Mouse (Mus musculus) gastrocnemius, adult 2 months (tissue): Measurements from ENCODE around the gene Camp. TPM values are rescaled to one million over a fixed set of nuclear protein-coding genes. Genes with fewer than 3 reads are reported as not detected.
A peak's percentile ranks its signal among the peaks of the same experiment; 100 is the strongest.

Experiments used
- DNase-seq: peaks from one replicate; pipeline ENCODE4 v3.0.0; 2022
- H3K27ac ChIP-seq: fragments of 200-600 bp; 2 replicates; pipeline ENCODE4 v1.8.1; 2022; ENCODE audit warnings: mild to moderate bottlenecking
- H3K4me3 ChIP-seq: fragments of 200-600 bp; 2 replicates; pipeline ENCODE4 v1.8.1; 2022; ENCODE audit warnings: mild to moderate bottlenecking, moderate library complexity
- CTCF ChIP-seq: fragments of 200-600 bp; IDR thresholded peaks from 2 replicates; pipeline ENCODE4 v1.8.1; 2022; ENCODE audit warnings: antibody characterized with exemption, mild to moderate bottlenecking, moderate library complexity
- intact Hi-C: fragments of 180-260 bp; cut with DNase I; formaldehyde crosslinking; loops from one replicate; pipeline ENCODE4 v1.15.1; 2025
- total RNA-seq, 2 experiments: library from RNA; stranded (reverse); gene quantifications; 2 replicates each; pipeline ENCODE4 v1.2.3; 2021

Gene Camp
- total RNA-seq, 2 experiments from 2014 or later: not detected

DNA sequence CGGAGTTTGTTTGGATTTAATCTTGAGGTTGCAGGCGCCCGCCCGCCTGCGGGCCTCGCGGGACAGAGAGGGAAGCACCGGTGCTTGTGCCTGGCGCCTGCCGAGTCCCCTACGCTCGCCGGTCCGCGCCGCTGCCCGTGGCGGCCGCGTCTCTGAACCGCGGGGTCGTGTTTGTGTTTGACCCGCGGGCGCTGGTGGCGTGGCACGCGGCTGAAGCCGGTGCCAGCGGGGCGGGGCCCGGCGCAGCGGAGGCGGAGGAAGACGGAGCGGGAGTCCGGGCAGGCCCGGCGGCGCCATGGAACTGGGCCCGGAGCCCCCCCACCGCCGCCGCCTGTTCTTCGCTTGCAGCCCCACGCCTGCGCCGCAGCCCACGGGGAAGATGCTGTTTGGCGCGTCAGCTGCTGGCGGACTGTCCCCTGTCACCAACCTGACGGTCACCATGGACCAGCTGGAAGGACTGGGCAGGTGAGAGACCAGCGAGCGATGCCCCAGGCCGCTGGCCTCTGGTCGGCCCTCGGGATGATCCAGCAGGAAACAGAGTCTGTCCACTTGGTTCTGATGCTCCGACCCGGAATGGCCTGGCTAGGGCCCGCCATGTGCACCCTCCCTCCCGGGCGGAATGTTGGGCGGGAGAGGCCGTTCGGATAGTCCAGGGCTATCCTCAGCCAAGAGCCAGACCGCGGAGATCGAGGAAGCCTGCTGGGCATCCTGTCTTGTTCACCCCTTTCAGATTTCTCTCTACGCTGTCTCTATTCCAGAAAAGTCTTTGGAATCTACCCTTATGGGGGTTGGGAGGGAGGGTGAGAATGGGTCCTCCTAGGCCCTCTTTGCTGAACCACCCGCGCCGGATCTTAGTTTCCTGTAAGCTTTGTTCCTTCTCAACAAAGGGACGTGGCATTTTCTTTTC is 26.5 kb upstream of the Camp start:
- H3K27ac ChIP-seq: peak overlapping the region; percentile 87
- peak; percentile 84 for DNase-seq
- H3K4me3 ChIP-seq: peak overlapping the region; percentile 86
- TF ChIP-seq CTCF: no peak
- intact Hi-C loops: no loop called here

DNA sequence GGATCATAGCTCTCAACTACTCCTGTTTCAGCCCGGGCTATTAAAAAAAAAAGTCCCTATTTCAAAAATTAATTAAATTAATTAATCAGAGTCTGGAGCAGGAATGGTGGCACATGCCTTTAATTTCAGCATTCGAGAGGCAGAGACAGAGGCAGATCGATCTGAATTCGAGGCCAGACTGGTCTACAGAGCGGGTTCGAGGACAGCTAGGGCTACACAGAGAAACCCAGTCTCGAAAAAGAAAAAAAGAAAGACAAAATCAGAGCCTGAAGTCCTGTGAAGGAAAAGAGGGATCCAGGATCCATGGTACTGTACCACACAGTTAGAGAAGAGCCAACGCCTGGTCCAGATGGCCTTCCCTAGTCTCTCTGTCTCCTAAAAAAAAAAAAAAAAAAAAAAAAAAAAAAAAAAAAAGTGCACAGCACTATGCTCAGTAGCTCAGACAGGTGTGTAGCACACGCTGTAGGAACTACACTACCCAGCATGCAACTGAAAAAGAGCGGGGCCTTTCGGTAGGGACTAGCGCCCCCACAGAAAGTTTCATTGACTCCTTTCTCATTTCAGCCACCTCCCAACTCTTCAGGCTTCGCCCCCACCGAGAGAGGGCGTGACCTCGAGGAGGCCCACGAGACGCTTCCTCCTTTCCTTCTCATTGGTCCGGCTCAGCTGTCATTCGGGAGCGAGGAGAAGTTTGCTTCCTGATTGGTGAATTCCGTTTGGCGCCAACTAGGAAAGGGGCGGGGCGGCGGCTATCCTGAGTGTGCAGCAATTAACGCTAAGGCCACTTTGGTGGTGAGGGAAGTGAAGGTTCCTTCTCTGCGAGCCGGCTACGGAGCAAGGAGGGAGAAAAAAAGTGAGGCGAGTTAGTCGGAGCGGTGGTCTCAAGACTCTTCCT is 25.6 kb upstream of the Camp start, which contains the start of gene Cdc25a:
Gene Cdc25a, plus strand, starts transcription at position 783 of the 895 bp plus-strand sequence.
- peak within 1 kb of the TSS; percentile 87 for H3K27ac ChIP-seq
- DNase-seq: peak; percentile 98
- peak within 1 kb of the TSS; percentile 86 for H3K4me3 ChIP-seq
- intact Hi-C loops: no loop called here
- TF ChIP-seq CTCF: peak; percentile 63

DNA sequence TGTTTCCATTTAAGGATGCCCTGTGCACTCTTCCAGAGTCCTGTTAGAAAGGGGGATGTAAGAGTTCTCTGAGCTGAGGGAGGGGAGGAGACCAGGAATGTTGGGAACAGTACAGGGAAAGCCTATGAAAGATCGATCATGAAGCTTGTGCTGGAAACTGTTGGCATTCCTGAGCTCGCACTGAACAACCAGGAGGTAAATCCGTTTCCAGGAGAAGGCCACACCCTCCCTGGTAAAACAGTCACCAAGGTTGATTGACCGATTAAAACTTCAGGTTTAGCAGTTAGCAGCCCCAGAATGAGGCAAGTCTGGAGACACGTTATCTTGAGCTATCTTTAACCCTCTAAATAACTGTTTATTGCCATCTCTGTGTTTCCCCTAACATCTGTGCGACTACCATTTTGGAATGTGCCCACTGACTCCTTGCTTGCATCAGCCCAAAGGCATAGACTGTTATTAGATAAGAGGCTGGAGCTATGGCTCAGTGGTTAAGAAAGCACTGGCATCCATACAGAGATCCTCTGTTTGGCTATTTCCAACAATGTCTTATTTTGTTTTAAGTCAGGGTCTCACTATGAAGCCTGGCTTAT is 21.7 kb upstream of the Camp start:
- intact Hi-C loops: no loop called here
- DNase-seq: no peak
- H3K4me3 ChIP-seq: no peak overlapping the region
- H3K27ac ChIP-seq: no peak overlapping the region
- no peak for TF ChIP-seq CTCF

DNA sequence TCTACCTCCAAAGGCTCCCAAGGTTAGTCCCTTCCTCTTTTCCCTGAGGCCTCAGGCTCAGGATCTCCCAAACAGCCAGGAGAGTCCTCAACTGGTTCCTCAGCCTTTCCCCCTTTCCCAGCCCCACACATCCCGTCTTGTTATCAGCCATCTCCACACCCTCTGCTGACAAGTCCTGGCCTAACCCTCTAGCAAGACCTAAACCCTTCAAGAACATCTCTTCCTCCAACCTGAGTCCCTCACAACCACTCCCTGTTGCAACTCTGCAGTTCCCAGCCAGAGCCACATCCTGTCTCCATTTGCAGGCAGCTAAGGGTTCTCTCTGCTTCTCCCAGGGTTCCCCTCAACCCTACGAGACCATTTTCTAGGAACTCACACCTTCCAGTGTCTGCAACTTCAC is 16.8 kb upstream of the Camp start:
- H3K4me3 ChIP-seq: no peak overlapping the region
- DNase-seq: no peak
- TF ChIP-seq CTCF: no peak
- H3K27ac ChIP-seq: no peak overlapping the region
- intact Hi-C loops: no loop called here

DNA sequence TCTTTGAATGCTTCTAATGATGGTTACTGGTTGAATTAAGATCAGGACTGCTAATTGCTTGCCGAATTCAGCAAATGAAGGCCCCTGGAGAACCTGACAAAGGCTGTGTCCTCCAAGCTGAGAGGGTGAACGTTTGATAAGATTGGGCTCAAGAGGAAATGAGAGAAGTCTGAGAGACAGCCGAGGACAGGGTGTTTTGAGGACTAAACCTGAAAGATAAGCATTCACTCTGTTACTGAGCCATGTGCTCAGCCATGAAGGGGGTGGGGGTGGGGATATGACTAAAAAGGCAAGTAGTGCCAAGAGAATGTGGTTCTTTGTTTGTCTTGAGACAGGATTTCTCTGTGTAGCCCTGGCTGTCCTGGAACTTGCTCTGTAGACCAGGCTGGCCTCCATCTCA is 13.7 kb upstream of the Camp start:
- TF ChIP-seq CTCF: no peak
- no peak overlapping the region for H3K4me3 ChIP-seq
- H3K27ac ChIP-seq: no peak overlapping the region
- intact Hi-C loops: no loop called here
- DNase-seq: no peak

DNA sequence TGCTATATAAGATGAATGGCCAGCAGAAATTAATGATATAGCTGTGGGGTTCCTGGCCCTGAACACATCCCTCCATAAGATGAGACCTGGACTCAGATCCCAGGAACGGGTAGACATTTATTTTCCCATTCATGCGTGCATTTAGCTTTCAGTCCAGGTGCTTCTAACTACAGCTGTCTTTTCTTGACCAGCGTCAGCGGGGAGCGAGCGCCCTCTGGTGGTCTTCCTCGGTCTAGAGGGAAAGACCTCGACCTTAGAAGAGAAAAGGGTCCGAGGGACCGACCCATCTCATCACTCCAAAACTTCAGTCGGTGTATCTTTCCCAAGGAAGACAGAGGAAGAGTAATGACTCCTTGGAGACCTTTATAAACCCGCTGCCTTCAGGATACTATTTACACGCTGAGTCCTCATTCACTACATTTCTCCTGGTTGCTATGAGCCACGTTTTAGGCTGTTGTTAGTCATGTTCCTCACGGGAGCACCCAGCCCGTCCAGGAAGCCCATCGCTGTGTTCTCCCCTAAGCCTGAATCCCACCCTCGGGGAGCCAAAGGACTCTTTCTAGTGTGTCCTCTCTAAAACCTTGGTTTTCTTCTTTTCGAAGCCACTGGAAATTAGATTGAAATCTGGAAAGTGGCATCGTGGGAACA is 13.1 kb upstream of the Camp start:
- peak; percentile 99 for TF ChIP-seq CTCF
- DNase-seq: peak; percentile 80
- Histone ChIP-seq H3K4me3 (peak overlapping the region; percentile 21; the same call in 1 of the 2 replicates), H3K27ac (no peak overlapping the region)
- intact Hi-C loops: no loop called here

DNA sequence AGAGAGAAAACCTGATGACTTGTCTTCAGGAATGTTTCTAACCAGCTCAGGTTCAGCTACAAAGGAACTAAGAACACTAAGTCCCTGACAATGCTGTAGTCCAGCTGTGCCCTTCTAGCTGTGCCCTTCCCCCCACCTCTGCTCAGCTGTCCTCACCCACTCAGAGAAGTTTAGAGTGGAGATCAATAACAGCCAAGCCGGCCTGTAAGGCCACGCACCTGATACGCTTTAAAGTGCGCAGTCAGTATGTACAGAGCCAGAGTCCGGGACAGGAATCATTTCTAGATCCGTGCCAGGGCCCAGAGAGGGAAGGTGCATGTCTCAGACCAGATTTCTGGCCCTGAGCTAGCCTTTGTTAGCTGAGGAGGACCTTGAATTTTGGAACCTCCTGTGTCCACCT is 6.5 kb upstream of the Camp start:
- intact Hi-C loops: no loop called here
- no peak for DNase-seq

DNA sequence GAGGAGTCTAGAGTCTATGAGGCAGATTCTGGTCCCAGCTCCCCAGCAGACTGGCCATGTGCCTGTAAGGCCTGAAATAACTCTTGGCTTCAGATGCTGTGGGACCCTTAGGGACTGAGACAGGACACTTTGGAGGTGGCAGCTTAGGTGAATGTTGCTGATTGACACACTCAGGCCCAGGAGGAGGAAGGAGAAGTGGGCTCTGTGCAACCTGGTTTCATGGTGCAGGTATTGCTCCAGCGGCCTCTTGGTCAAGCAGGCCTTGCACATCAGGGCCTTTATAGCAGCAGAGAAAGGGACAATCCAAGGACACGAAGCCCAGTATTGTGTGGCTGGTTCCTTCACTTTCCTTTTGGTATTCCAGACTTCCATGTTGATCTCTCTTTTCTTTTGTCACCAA is 4.9 kb upstream of the Camp start:
- DNase-seq: no peak
- intact Hi-C loops: no loop called here
- no peak for TF ChIP-seq CTCF
- Histone ChIP-seq H3K4me3 (no peak overlapping the region), H3K27ac (no peak overlapping the region)

More for the DNA sequence above, 6.5 kb upstream of the Camp start:
- Histone ChIP-seq H3K27ac (no peak overlapping the region), H3K4me3 (no peak overlapping the region)
- no peak for TF ChIP-seq CTCF

DNA sequence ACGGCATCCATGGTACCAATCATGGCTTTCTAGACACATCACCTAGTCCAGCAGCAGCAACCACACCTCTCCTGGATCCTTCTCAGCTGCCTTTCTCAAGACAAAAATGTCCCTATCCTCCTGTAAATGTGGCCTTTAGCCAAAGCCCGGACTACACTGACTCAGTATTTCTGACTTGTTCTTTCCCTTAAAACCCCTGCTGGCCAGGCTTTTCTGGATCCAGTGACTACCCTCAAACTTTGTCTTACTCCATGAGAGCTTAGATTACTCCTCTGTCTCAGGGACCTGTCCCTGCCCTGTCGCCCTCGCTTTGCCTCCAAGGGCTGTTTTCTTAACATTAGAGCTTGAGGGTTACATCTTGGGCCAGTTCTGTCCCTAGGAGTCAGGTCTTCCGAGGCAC is 682 bp upstream of the Camp start:
- no peak for DNase-seq
- Histone ChIP-seq H3K4me3 (no peak overlapping the region), H3K27ac (no peak overlapping the region)
- no peak for TF ChIP-seq CTCF
- intact Hi-C loops: no loop called here

DNA sequence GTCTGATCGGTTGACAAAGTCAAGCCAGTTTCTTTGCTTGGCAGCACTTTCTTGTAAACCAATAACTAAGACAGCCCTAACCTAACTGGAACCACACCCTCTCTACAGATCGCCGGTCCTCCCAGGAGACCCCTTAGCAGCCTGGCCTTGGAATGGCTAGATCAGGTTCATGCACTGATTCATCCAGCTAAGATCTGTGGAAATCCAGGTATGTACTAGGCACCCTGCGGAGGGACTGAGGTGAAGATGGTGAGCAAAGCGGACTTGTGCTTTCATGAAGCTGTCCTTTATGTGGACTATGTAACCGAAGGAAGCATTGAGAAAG is 16.4 kb downstream of the Camp start:
- DNase-seq: no peak
- TF ChIP-seq CTCF: no peak
- Histone ChIP-seq H3K4me3 (peak overlapping the region; percentile 82), H3K27ac (peak overlapping the region; percentile 85)
- intact Hi-C loops: no loop called here

DNA sequence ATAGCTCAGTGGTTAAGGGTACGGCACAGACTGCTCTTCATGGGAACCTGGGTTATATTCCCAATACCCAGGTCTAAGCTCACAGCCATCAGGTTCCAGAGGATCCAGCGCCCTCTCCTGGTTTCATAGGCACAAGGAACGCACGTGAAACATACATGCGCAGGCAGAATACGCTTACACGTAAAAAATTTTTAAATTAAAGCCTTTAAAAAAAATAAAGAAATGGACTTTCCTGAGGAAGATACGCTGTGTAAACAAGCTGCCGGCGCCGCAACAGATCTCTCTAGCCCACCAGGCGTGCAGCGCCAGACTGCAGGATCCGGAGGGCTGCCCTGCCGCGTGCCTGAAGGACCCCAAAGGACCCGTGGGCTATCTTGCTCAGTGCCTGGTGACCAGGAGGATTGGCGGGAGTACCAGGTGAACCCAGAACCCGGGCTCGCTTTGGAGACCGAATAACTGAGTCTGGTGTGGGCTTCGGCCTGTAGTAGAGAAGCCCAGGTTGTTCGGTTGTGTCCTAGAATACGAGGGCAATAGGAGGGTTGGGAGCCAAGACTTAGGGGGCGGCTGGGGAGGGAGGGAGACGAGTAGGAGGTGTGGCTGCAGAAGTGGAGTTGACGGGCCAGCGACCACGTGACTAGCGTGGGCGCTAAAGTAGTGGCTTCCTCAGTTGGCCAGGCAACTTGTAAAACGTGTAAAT is 16.9 kb downstream of the Camp start, which contains the start of gene Nme6:
Gene Nme6, plus strand, starts transcription at position 359 of the 697 bp plus-strand sequence.
- peak; percentile 89 for DNase-seq
- intact Hi-C loops: no loop called here
- H3K4me3 ChIP-seq: peak within 1 kb of the TSS; percentile 82
- peak within 1 kb of the TSS; percentile 85 for H3K27ac ChIP-seq
- TF ChIP-seq CTCF: peak; percentile 79

DNA sequence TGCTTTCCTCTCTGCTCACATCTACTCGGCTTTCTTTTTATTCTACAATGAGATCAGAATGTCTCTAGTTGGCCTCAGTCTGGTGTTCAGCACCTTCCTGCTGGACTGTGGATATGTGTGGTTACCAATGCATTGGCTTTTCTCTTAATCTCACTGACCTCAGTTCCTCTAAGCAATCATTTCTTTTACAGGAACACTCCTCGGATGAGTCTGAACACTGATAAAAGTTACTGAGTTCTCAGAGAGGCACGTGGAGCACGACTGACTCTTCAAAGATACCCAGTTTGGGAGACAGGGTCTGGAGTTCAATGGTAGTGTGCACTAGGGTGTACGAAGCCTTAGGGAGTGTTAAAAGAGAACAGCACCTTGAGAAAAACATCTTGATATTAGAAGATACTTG is 23.2 kb downstream of the Camp start:
- no peak overlapping the region for H3K27ac ChIP-seq
- no peak overlapping the region for H3K4me3 ChIP-seq
- TF ChIP-seq CTCF: no peak
- intact Hi-C loops: no loop called here
- no peak for DNase-seq
